Mouse (Mus musculus) lung, postnatal 14 days (tissue): ENCODE measurements around the gene Mrpl3.
"Not testable (repeated sequence)": the region's sequence is repeated elsewhere in the genome, so short reads cannot be mapped to it uniquely, and the experiment has no call there.

Experiments used
- DNase-seq: peaks from one replicate; pipeline ENCODE4 v3.0.0; 2021

Gene Mrpl3

GRCm38 (mm10) chr9:105053147-105053557, at the start of gene Mrpl3:
Gene Mrpl3 (plus strand): TSS chr9:105053239.
- DNase-seq: peak; percentile 89

GRCm38 (mm10) chr9:105010721-105011120, 42.3 kb upstream of the Mrpl3 start:
- no peak for DNase-seq

GRCm38 (mm10) chr9:105018186-105018585, 34.9 kb upstream of the Mrpl3 start:
- DNase-seq: no peak

GRCm38 (mm10) chr9:105028311-105028710, 24.7 kb upstream of the Mrpl3 start:
- DNase-seq: no peak

- no peak for DNase-seq
Observed at GRCm38 (mm10) chr9:105032572-105032971, 20.5 kb upstream of the Mrpl3 start.

- DNase-seq: no peak
Observed at GRCm38 (mm10) chr9:105033641-105034040, 19.4 kb upstream of the Mrpl3 start.

- no peak for DNase-seq
Observed at GRCm38 (mm10) chr9:105037847-105038246, 15.2 kb upstream of the Mrpl3 start.

- DNase-seq: no peak
Observed at GRCm38 (mm10) chr9:105046014-105046413, 7.0 kb upstream of the Mrpl3 start.

- DNase-seq: no peak
Observed at GRCm38 (mm10) chr9:105048351-105048750, 4.7 kb upstream of the Mrpl3 start.

- DNase-seq: no peak
Observed at GRCm38 (mm10) chr9:105049636-105050035, 3.4 kb upstream of the Mrpl3 start.

- no peak for DNase-seq
Observed at GRCm38 (mm10) chr9:105050257-105050656, 2.8 kb upstream of the Mrpl3 start.

- DNase-seq: no peak
Observed at GRCm38 (mm10) chr9:105053812-105054211, 773 bp downstream of the Mrpl3 start.

GRCm38 (mm10) chr9:105069106-105069505, 16.1 kb downstream of the Mrpl3 start:
- no peak for DNase-seq

GRCm38 (mm10) chr9:105072991-105073748, 20.1 kb downstream of the Mrpl3 start:
- DNase-seq: peak; percentile 15

GRCm38 (mm10) chr9:105074851-105075250, 21.8 kb downstream of the Mrpl3 start:
- no peak for DNase-seq

GRCm38 (mm10) chr9:105076756-105077424, 23.9 kb downstream of the Mrpl3 start:
- DNase-seq: no peak

GRCm38 (mm10) chr9:105078460-105078859, 25.4 kb downstream of the Mrpl3 start:
- no peak for DNase-seq

GRCm38 (mm10) chr9:105080246-105080645, 27.2 kb downstream of the Mrpl3 start:
- DNase-seq: no peak

GRCm38 (mm10) chr9:105100807-105101570, 48.0 kb downstream of the Mrpl3 start:
- DNase-seq: no peak

GRCm38 (mm10) chr9:105101911-105102310, 48.9 kb downstream of the Mrpl3 start:
- no peak for DNase-seq

- DNase-seq: no peak
Observed at GRCm38 (mm10) chr9:105103893-105104292, 50.9 kb downstream of the Mrpl3 start.

- DNase-seq: not testable (repeated sequence)
Observed at GRCm38 (mm10) chr9:105125206-105125605, 72.2 kb downstream of the Mrpl3 start.
